Mouse (Mus musculus): ENCODE measurements around the gene Hdac7.
A peak's percentile ranks its signal among the peaks of the same experiment; 100 is the strongest.
"Not testable (repeated sequence)": the region's sequence is repeated elsewhere in the genome, so short reads cannot be mapped to it uniquely, and the experiment has no call there.

The Hdac7 gene

GRCm38 (mm10) chr15:97844037-97845034, at the start of gene Hdac7:
Gene Hdac7 (minus strand): TSS chr15:97844502.
- DNase-seq (ENCODE audit: low spot score), result no peak

- no peak for DNase-seq (ENCODE audit: low spot score)
These were observed 48.2 kb upstream of the Hdac7 start for GRCm38 (mm10) chr15:97892506-97892905.

GRCm38 (mm10) chr15:97890450-97890849, 46.1 kb upstream of the Hdac7 start:
- no peak for DNase-seq (ENCODE audit: low spot score)

GRCm38 (mm10) chr15:97890017-97890416, 45.7 kb upstream of the Hdac7 start:
- DNase-seq (ENCODE audit: low spot score), result no peak

- DNase-seq (ENCODE audit: low spot score), result no peak
These were observed 43.3 kb upstream of the Hdac7 start for GRCm38 (mm10) chr15:97887541-97888016.

- no peak for DNase-seq (ENCODE audit: low spot score)
These were observed 37.1 kb upstream of the Hdac7 start for GRCm38 (mm10) chr15:97881423-97881822.

GRCm38 (mm10) chr15:97880441-97880840, 36.1 kb upstream of the Hdac7 start:
- DNase-seq (ENCODE audit: low spot score), result peak; percentile 58

GRCm38 (mm10) chr15:97878696-97879328, 34.5 kb upstream of the Hdac7 start:
- DNase-seq (ENCODE audit: low spot score), result no peak

- no peak for DNase-seq (ENCODE audit: low spot score)
These were observed 31.5 kb upstream of the Hdac7 start for GRCm38 (mm10) chr15:97875784-97876183.

- peak; percentile 70 for DNase-seq (ENCODE audit: low spot score)
These were observed 29.4 kb upstream of the Hdac7 start for GRCm38 (mm10) chr15:97873717-97874116.

GRCm38 (mm10) chr15:97872161-97872560, 27.9 kb upstream of the Hdac7 start:
- DNase-seq (ENCODE audit: low spot score), result no peak

- DNase-seq (ENCODE audit: low spot score), result no peak
These were observed 27.0 kb upstream of the Hdac7 start for GRCm38 (mm10) chr15:97871055-97872030.

GRCm38 (mm10) chr15:97870116-97870515, 25.8 kb upstream of the Hdac7 start:
- not testable (repeated sequence) for DNase-seq (ENCODE audit: low spot score)

GRCm38 (mm10) chr15:97868985-97869384, 24.7 kb upstream of the Hdac7 start:
- no peak for DNase-seq (ENCODE audit: low spot score)

- DNase-seq (ENCODE audit: low spot score), result no peak
These were observed 21.7 kb upstream of the Hdac7 start for GRCm38 (mm10) chr15:97865988-97866387.

GRCm38 (mm10) chr15:97865175-97865574, 20.9 kb upstream of the Hdac7 start:
- DNase-seq (ENCODE audit: low spot score), result no peak

- DNase-seq (ENCODE audit: low spot score), result no peak
These were observed 20.2 kb upstream of the Hdac7 start for GRCm38 (mm10) chr15:97864361-97865045.

- no peak for DNase-seq (ENCODE audit: low spot score)
These were observed 19.2 kb upstream of the Hdac7 start for GRCm38 (mm10) chr15:97863494-97863881.

GRCm38 (mm10) chr15:97862881-97863493, 18.7 kb upstream of the Hdac7 start:
- DNase-seq (ENCODE audit: low spot score), result peak; percentile 68

- DNase-seq (ENCODE audit: low spot score), result no peak
These were observed 16.1 kb upstream of the Hdac7 start for GRCm38 (mm10) chr15:97860353-97860752.

GRCm38 (mm10) chr15:97858431-97858830, 14.1 kb upstream of the Hdac7 start:
- DNase-seq (ENCODE audit: low spot score), result no peak
